Mouse (Mus musculus) megakaryocyte progenitor cell, adult 5-6 weeks (primary cell): ENCODE results near the gene Rnf151. TPM values are rescaled to one million over a fixed set of nuclear protein-coding genes. Genes with fewer than 3 reads are reported as not detected.
A peak's percentile ranks its signal among the peaks of the same experiment; 100 is the strongest.
"Not testable (repeated sequence)": the region's sequence is repeated elsewhere in the genome, so short reads cannot be mapped to it uniquely, and the experiment has no call there.

Source experiments
- ATAC-seq: replicated peaks from 2 replicates; pipeline ENCODE4 v1.8.0; 2016; ENCODE audit warnings: mild to moderate bottlenecking, moderate TSS enrichment, inconsistent platforms; ENCODE audit not compliant: poor library complexity
- total RNA-seq, 2 experiments: library from RNA; stranded (forward) in 1 of 2; stranded (reverse) in 1 of 2; fragments of 157-497, 149-512 nt in 1 of 2; fragments of 200-1000 nt in 1 of 2; gene quantifications; 2 replicates each; pipeline versions ENCODE4 v1.2.3 to v1.2.4; 2015 to 2017

Rnf151 gene
- total RNA-seq, 2 experiments from 2014 or later: 0.20 TPM; not detected in 1

GRCm38 (mm10) chr17:24669545-24670245 lies 48.2 kb downstream of the Rnf151 start, which contains the start of gene Zfp598:
Gene Zfp598, plus strand, starts transcription at chr17:24669687.
- ATAC-seq: peak; percentile 93

DNA sequence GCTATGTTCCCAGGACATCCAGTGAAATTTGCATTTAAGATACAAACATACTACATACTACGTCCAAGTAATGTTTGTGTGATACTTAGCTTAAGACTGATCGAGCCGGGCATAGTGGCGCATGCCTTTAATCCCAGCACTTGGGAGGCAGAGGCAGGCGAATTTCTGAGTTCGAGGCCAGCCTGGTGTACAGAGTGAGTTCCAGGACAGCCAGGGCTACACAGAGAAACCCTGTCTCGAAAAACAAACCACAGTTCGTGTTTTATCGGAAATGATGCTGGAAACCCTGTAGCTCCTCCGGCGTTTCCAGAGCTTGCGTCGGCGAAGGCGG lies 48.7 kb downstream of the Rnf151 start:
- ATAC-seq: not testable (repeated sequence)

GRCm38 (mm10) chr17:24667416-24667815 lies 50.4 kb downstream of the Rnf151 start:
- ATAC-seq: peak; percentile 72

GRCm38 (mm10) chr17:24667011-24667410 lies 50.9 kb downstream of the Rnf151 start:
- ATAC-seq: not testable (repeated sequence)

Other genes starting within 250 kb of the Rnf151 start
Only the 30 nearest of the 33 such genes appear.
- gene Mlst8, start 239.0 kb downstream of the Rnf151 start, total RNA-seq (2015): 9.2 TPM in 2 replicates
- gene Mlst8, start 239.0 kb downstream of the Rnf151 start, total RNA-seq (2017): 14.9 and 28.9 TPM in 2 replicates
- gene Caskin1, start 229.5 kb downstream of the Rnf151 start, total RNA-seq (2015): not detected in 2 replicates
- gene Caskin1, start 229.5 kb downstream of the Rnf151 start, total RNA-seq (2017): not detected in 2 replicates
- 50.9 and 54.7 TPM in 2 replicates for gene Traf7, start 190.1 kb downstream of the Rnf151 start, total RNA-seq (2015)
- gene Traf7, start 190.1 kb downstream of the Rnf151 start, total RNA-seq (2017): 91.7 and 98.9 TPM in 2 replicates
- gene Rab26, start 183.9 kb downstream of the Rnf151 start, total RNA-seq (2015): 0.12 and 0.17 TPM in 2 replicates
- 0.14 and 0.71 TPM in 2 replicates for gene Rab26, start 183.9 kb downstream of the Rnf151 start, total RNA-seq (2017)
- 7.4 and 10.6 TPM in 2 replicates for gene Pkd1, start 168.2 kb downstream of the Rnf151 start, total RNA-seq (2015)
- 6.2 and 15.1 TPM in 2 replicates for gene Pkd1, start 168.2 kb downstream of the Rnf151 start, total RNA-seq (2017)
- gene Tsc2, start 85.4 kb downstream of the Rnf151 start, total RNA-seq (2015): 64.3 and 66.9 TPM in 2 replicates
- gene Tsc2, start 85.4 kb downstream of the Rnf151 start, total RNA-seq (2017): 52.1 and 54.1 TPM in 2 replicates
- 5.7 and 6.7 TPM in 2 replicates for gene Nthl1, start 85.4 kb downstream of the Rnf151 start, total RNA-seq (2015)
- gene Nthl1, start 85.4 kb downstream of the Rnf151 start, total RNA-seq (2017): 12.0 and 13.6 TPM in 2 replicates
- 1.2 and 2.6 TPM in 2 replicates for gene Slc9a3r2, start 67.7 kb downstream of the Rnf151 start, total RNA-seq (2015)
- 1.4 and 1.6 TPM in 2 replicates for gene Slc9a3r2, start 67.7 kb downstream of the Rnf151 start, total RNA-seq (2017)
- not detected in 2 replicates for gene Npw, start 59.6 kb downstream of the Rnf151 start, total RNA-seq (2015)
- not detected in 2 replicates for gene Npw, start 59.6 kb downstream of the Rnf151 start, total RNA-seq (2017)
- 25.0 and 29.1 TPM in 2 replicates for gene Zfp598, start 48.4 kb downstream of the Rnf151 start, total RNA-seq (2015)
- 21.3 and 22.6 TPM in 2 replicates for gene Zfp598, start 48.4 kb downstream of the Rnf151 start, total RNA-seq (2017)
- not detected in 2 replicates for gene Syngr3, start 28.1 kb downstream of the Rnf151 start, total RNA-seq (2015)
- gene Syngr3, start 28.1 kb downstream of the Rnf151 start, total RNA-seq (2017): not detected in 2 replicates
- 22.4 and 23.6 TPM in 2 replicates for gene Gfer, start 21.9 kb downstream of the Rnf151 start, total RNA-seq (2015)
- 37.2 and 62.7 TPM in 2 replicates for gene Gfer, start 21.9 kb downstream of the Rnf151 start, total RNA-seq (2017)
- 2.6 and 3.4 TPM in 2 replicates for gene Noxo1, start 21.8 kb downstream of the Rnf151 start, total RNA-seq (2015)
- 1.0 and 1.2 TPM in 2 replicates for gene Noxo1, start 21.8 kb downstream of the Rnf151 start, total RNA-seq (2017)
- 27.6 and 36.8 TPM in 2 replicates for gene Tbl3, start 10.4 kb downstream of the Rnf151 start, total RNA-seq (2015)
- 41.1 and 45.3 TPM in 2 replicates for gene Tbl3, start 10.4 kb downstream of the Rnf151 start, total RNA-seq (2017)
- gene Rps2, start 53 bp upstream of the Rnf151 start, total RNA-seq (2015): 5,974 and 6,144 TPM in 2 replicates
- 1,525 and 1,766 TPM in 2 replicates for gene Rps2, start 53 bp upstream of the Rnf151 start, total RNA-seq (2017)
- gene Ndufb10, start 6.4 kb upstream of the Rnf151 start, total RNA-seq (2015): 236 and 247 TPM in 2 replicates
- gene Ndufb10, start 6.4 kb upstream of the Rnf151 start, total RNA-seq (2017): 256 and 308 TPM in 2 replicates
- gene Rpl3l, start 9.8 kb upstream of the Rnf151 start, total RNA-seq (2015): 0.24 and 0.74 TPM in 2 replicates
- gene Rpl3l, start 9.8 kb upstream of the Rnf151 start, total RNA-seq (2017): 0.30 TPM in 1 of 2 replicates, not detected in the other
- gene Msrb1, start 18.6 kb upstream of the Rnf151 start, total RNA-seq (2015): 378 and 438 TPM in 2 replicates
- 155 and 224 TPM in 2 replicates for gene Msrb1, start 18.6 kb upstream of the Rnf151 start, total RNA-seq (2017)
- gene Hs3st6, start 34.9 kb upstream of the Rnf151 start, total RNA-seq (2015): not detected in 2 replicates
- gene Hs3st6, start 34.9 kb upstream of the Rnf151 start, total RNA-seq (2017): not detected in 2 replicates
- not detected in 2 replicates for gene Meiob, start 86.2 kb upstream of the Rnf151 start, total RNA-seq (2015)
- not detected in 2 replicates for gene Meiob, start 86.2 kb upstream of the Rnf151 start, total RNA-seq (2017)
- gene Hagh, start 122.1 kb upstream of the Rnf151 start, total RNA-seq (2015): 31.4 and 34.4 TPM in 2 replicates
- 36.0 TPM in 2 replicates for gene Hagh, start 122.1 kb upstream of the Rnf151 start, total RNA-seq (2017)
- 10.5 and 11.3 TPM in 2 replicates for gene Fahd1, start 132.3 kb upstream of the Rnf151 start, total RNA-seq (2015)
- 17.0 and 18.9 TPM in 2 replicates for gene Fahd1, start 132.3 kb upstream of the Rnf151 start, total RNA-seq (2017)
- not detected in 2 replicates for gene Igfals, start 147.9 kb upstream of the Rnf151 start, total RNA-seq (2015)
- not detected in 2 replicates for gene Igfals, start 147.9 kb upstream of the Rnf151 start, total RNA-seq (2017)
- 103 and 114 TPM in 2 replicates for gene Nubp2, start 168.3 kb upstream of the Rnf151 start, total RNA-seq (2015)
- gene Nubp2, start 168.3 kb upstream of the Rnf151 start, total RNA-seq (2017): 50.4 and 57.8 TPM in 2 replicates
- 14.6 and 17.9 TPM in 2 replicates for gene Spsb3, start 168.6 kb upstream of the Rnf151 start, total RNA-seq (2015)
- 13.9 and 15.3 TPM in 2 replicates for gene Spsb3, start 168.6 kb upstream of the Rnf151 start, total RNA-seq (2017)
- 3.2 and 6.9 TPM in 2 replicates for gene Eme2, start 177.0 kb upstream of the Rnf151 start, total RNA-seq (2015)
- gene Eme2, start 177.0 kb upstream of the Rnf151 start, total RNA-seq (2017): 9.1 and 18.6 TPM in 2 replicates
- 54.2 and 59.2 TPM in 2 replicates for gene Mrps34, start 177.1 kb upstream of the Rnf151 start, total RNA-seq (2015)
- gene Mrps34, start 177.1 kb upstream of the Rnf151 start, total RNA-seq (2017): 31.9 and 35.5 TPM in 2 replicates
- gene Nme3, start 178.4 kb upstream of the Rnf151 start, total RNA-seq (2015): 21.2 and 32.1 TPM in 2 replicates
- 17.0 and 26.5 TPM in 2 replicates for gene Nme3, start 178.4 kb upstream of the Rnf151 start, total RNA-seq (2017)
- 14.1 and 21.7 TPM in 2 replicates for gene Mapk8ip3, start 218.9 kb upstream of the Rnf151 start, total RNA-seq (2015)
- gene Mapk8ip3, start 218.9 kb upstream of the Rnf151 start, total RNA-seq (2017): 25.2 and 29.3 TPM in 2 replicates
- gene Jpt2, start 242.6 kb upstream of the Rnf151 start, total RNA-seq (2015): 125 and 131 TPM in 2 replicates
- 114 and 116 TPM in 2 replicates for gene Jpt2, start 242.6 kb upstream of the Rnf151 start, total RNA-seq (2017)